Mouse (Mus musculus): Measurements from ENCODE around the gene Pccb.

Gene Pccb

GRCm38 (mm10) chr9:100984381-100985310, 50.1 kb downstream of the Pccb start:
- DNase-seq (ENCODE audit: low spot score): no peak

GRCm38 (mm10) chr9:100982786-100983185, 51.9 kb downstream of the Pccb start:
- DNase-seq (ENCODE audit: low spot score): no peak

- DNase-seq (ENCODE audit: low spot score): peak; percentile 59
These were observed 55.4 kb downstream of the Pccb start for GRCm38 (mm10) chr9:100979260-100979659.

GRCm38 (mm10) chr9:100978666-100979065, 56.0 kb downstream of the Pccb start:
- DNase-seq (ENCODE audit: low spot score): no peak

- DNase-seq (ENCODE audit: low spot score): no peak
These were observed 65.2 kb downstream of the Pccb start for GRCm38 (mm10) chr9:100969461-100969860.

- DNase-seq (ENCODE audit: low spot score): no peak
These were observed 70.6 kb downstream of the Pccb start for GRCm38 (mm10) chr9:100964106-100964505.

- no peak for DNase-seq (ENCODE audit: low spot score)
These were observed 71.2 kb downstream of the Pccb start for GRCm38 (mm10) chr9:100963428-100963912.

GRCm38 (mm10) chr9:100962903-100963427, 71.7 kb downstream of the Pccb start:
- no peak for DNase-seq (ENCODE audit: low spot score)

GRCm38 (mm10) chr9:100951481-100951880, 83.2 kb downstream of the Pccb start:
- peak; percentile 51 for DNase-seq (ENCODE audit: low spot score)

GRCm38 (mm10) chr9:100944677-100945365, 89.9 kb downstream of the Pccb start:
- no peak for DNase-seq (ENCODE audit: low spot score)

GRCm38 (mm10) chr9:100942042-100942441, 92.7 kb downstream of the Pccb start:
- DNase-seq (ENCODE audit: low spot score): no peak
